Mouse (Mus musculus): ENCODE measurements around the gene Lenep.

Lenep gene

DNA sequence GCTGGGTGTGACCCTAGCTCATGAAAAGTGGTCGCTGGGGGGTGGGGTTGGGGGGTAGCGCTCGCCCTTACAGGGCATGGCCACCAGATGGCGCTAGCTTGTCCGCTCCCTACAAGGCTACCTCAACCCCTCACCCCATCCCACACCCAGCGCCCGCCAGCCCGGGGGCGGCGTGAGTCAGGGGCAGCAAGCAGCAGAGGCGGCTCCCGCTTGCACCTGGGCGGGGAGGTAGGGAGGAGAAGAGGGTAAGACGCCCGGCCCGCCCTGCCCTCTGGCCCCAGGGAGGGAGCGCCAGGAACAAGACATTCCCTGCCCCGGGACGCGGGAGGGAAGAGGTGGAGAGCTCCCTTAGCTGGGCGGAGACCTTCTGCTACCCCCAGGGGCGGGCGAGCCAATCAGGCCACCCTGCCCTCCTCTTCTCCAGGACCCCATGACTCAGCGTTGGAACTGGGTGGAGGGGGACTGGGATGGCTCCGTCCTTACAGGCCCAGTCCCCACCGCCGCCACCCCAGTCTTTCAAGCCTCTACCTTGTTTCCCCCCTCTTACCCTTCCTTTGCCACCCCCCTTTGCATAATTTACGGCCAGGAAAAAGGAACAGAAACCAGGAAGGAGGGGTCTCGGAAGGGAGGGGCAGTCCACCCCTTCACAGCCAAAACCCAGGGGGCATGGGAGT lies 24.1 kb downstream of the Lenep start:
- in situ Hi-C loops (cut with MboI, MseI): no loop called here

GRCm38 (mm10) chr3:89377831-89378230 lies 24.8 kb downstream of the Lenep start:
- in situ Hi-C loops (cut with MboI, MseI): no loop called here

- in situ Hi-C loops (cut with MboI, MseI): no loop called here
Observed at GRCm38 (mm10) chr3:89373581-89374231, 28.9 kb downstream of the Lenep start.

- in situ Hi-C loops (cut with MboI, MseI): no loop called here
Observed at GRCm38 (mm10) chr3:89367338-89367737, 35.3 kb downstream of the Lenep start.

DNA sequence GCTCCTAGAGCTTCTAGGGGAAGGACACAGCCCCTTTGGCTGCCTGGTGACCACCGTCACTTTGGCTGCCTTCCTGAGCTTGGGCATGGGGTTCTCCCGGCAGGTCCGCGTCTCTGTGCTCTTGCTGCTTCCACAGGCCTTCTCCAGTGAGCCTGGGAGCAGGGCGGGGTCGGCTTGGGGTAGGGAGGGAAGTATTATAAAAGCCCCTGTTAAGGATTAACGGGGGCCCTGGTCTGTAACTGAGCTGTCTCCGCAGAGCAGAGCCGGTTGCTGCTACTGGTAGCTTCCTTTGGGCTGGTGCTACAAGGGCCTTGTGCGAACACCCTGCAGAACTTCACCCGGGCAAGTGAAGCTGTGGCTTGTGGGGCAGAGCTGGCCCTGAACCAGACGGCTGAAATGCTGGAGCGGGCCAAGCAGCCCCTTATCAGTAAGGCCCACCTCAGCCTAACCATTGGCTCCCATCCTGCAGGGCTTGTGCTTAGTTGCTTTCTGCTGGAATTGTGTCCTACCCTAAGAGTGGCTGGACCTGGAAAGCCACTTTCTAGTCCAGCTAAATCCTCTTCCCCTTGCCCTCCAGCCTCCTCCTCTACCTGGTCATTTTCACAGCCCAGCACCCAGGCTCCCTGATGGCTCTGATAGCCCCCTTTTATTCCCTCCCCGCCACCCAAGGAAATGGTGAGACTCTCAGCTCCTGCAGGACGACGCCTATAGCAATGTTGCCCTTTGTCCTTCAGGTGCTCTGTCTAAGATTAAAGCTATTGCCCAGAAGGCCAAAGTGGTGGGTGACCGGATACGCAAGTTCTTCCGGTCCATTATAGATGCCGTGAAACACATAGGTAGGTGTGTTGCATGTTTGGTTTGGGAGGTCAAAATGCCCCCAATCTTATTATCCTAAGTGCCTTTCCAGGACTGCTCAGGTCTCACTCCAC lies 36.8 kb downstream of the Lenep start:
- in situ Hi-C loops (cut with MboI, MseI): no loop called here

DNA sequence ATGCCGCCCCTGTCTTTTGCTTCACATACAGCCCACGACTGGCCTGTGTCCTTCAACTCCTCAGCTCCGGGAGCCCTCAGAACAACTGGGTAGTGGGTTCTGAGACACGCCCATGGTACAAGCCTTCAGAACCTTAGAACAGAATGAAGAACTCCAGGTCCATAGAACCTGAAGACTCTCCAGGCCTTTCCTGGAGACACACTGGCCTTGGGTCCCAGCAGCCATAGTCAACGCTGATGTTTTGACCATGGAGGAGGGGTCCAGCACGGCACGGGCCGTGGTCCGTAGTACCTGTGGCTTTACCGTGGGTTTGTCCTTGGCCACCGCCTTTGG lies 37.5 kb downstream of the Lenep start, which contains the start of gene Dcst1:
Dcst1 (minus strand) TSS at position 101 of the 333 bp plus-strand sequence.
- in situ Hi-C loops (cut with MboI, MseI): no loop called here

- in situ Hi-C loops (cut with MboI, MseI): no loop called here
Observed at GRCm38 (mm10) chr3:89364631-89365030, 38.0 kb downstream of the Lenep start.

DNA sequence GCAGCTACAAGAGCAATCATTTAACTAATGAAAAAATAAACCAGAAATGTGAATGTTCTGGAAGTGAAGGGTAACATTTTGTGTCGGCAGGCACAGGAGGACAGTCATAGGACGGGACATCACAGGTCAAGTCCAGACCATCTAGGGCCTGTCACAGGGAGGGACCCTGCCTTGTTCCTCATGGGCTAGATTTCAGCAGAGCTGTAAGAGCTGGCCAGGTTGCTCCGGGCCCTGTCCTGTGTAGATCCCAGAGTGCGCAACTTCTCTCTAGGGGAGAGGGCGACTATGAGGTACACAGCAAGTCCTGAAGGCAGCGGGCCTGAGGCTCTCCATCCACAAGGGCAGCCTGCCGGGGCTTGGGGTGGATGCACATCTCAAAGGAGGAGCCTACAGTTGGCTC lies 40.9 kb downstream of the Lenep start, which contains the start of gene Dcst2:
Dcst2 (plus strand) TSS at position 301 of the 400 bp plus-strand sequence.
- in situ Hi-C loops (cut with MboI, MseI): no loop called here

- in situ Hi-C loops (cut with MboI, MseI): no loop called here
Observed at GRCm38 (mm10) chr3:89360237-89360636, 42.4 kb downstream of the Lenep start.

- in situ Hi-C loops (cut with MboI, MseI): no loop called here
Observed at GRCm38 (mm10) chr3:89359630-89360029, 43.0 kb downstream of the Lenep start.

DNA sequence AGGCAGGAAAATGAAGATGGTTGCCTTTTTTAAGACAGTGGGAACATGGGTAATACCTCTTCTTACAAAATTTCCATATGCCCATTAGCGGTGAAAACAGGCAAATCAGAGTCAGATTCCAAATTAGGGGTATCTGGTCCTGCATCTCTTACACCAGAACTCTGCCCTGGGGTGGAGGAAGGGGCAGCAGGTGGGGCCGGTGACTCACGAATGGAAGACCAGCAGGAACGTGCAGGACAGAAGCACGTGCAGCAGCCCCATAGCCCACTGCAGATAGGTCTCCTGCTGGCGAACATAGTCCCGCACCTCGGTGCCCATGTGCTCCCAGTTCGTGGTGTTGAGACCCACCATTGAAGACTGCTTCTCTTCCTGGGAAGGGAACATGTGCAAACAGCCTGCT lies 46.6 kb downstream of the Lenep start:
- in situ Hi-C loops (cut with MboI, MseI): no loop called here

- in situ Hi-C loops (cut with MboI, MseI): no loop called here
Observed at GRCm38 (mm10) chr3:89355512-89355902, 47.1 kb downstream of the Lenep start.

DNA sequence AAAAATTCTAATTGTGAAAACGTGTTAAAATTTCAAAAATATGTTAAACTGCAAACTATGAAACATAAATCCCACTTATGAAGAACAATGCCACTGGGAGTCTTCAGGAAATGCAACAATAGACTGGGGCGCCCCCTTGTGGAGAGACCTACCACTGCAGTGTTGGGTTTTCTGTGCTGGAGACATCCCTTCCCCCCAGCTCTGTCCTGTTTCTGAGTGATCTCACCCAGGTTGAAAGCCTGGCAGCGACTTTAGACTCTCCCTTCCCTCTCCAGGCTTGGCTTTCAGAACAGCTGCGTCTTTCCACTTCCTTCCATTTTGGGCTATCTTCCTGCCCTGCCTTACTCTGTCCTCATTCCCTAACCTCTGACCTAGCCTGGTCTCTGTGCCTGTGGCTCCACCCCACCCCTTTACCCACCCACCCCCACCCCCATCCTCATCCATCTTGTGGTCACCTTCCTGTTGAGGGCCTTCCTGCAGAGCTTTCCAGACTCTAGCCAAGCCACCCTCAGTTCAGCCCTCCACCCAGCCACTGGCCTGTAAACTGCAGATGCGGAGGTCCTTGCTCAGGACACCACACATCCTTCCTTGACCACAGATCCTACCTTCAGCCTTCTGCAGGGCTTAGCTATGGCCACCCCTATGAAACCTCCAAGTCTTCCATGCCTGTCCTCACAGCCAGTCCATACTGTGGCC lies 47.6 kb downstream of the Lenep start:
- in situ Hi-C loops (cut with MboI, MseI): no loop called here

DNA sequence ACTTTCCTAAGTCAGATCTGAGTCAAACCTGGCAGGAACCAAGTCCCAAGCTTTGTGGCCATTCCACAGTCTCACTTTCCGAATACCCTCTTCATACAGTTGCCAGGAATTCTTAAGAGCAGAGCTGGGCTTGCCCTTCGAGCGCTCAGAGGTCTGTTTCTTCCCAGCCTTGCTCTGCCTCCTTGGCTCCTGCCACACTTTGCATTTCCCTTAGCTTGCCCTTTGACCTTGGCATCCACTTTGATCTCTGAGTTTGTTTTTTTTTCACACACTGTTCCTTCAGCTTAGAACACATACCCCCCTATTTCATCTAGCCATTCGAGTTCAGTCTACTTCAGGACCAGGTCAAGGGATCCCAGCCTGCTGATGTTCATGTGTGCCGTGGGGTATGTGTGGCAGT lies 51.3 kb downstream of the Lenep start:
- in situ Hi-C loops (cut with MboI, MseI): no loop called here

All from regulatory T cell (primary cell).